In genomic region chr15:93744191-93744945, GRCm38 (mm10) we compare ENCODE assay signal across 12 mouse cellular contexts.
DNase-seq lines count a peak whose midpoint lies in the region; ATAC-seq lines count a peak whose summit lies in the region.
"Had no signal": no experiment of that assay in that cellular context is flagged by ENCODE, and none has a peak within 500 bp of the region (broad histone marks: within the 10 kb centered on the region; RNA-seq: fewer than 3 reads in every experiment).

No protein-coding gene starts in this region.

- no peaks in the 10 kb centered on the region for H3K27me3 ChIP-seq in hindbrain, embryonic 10.5 days (ENCODE audit: insufficient read depth, poor library complexity, severe bottlenecking)
- no peaks in the 10 kb centered on the region for H3K27me3 ChIP-seq in hindbrain, embryonic 16.5 days (replicated peaks; ENCODE audit: control insufficient read depth, insufficient read depth, low read length)
- H3K27me3 ChIP-seq in liver, embryonic 12.5 days (replicated peaks): no peaks in the 10 kb centered on the region
- no peaks in the 10 kb centered on the region for H3K27me3 ChIP-seq in forebrain, embryonic 12.5 days
- H3K27me3 ChIP-seq: neural tube, embryonic 12.5 days had no signal

- 73% methylated on average over 12 of the region's 12 CpGs for WGBS in hindbrain, embryonic 10.5 days
- WGBS in hindbrain, embryonic 16.5 days: 68% methylated on average over 12 of the region's 12 CpGs
- WGBS in liver, embryonic 12.5 days (ENCODE audit: insufficient replicate concordance): 13% methylated on average over 12 of the region's 12 CpGs
- WGBS in forebrain, embryonic 12.5 days: 81% methylated on average over 12 of the region's 12 CpGs

- no peak overlapping the region for H3K27ac ChIP-seq in hindbrain, embryonic 10.5 days
- H3K27ac ChIP-seq in hindbrain, embryonic 16.5 days (ENCODE audit: low read depth, low read length): no peak overlapping the region
- H3K27ac ChIP-seq in liver, embryonic 12.5 days: no peak overlapping the region
- H3K27ac ChIP-seq in forebrain, embryonic 12.5 days: no peak overlapping the region
- H3K27ac ChIP-seq: neural tube, embryonic 12.5 days had no signal

- 0 out of 2 replicates have a peak, but pooled peaks cover 4% of the 10 kb centered on the region for H3K9me3 ChIP-seq in hindbrain, embryonic 10.5 days
- H3K9me3 ChIP-seq in hindbrain, embryonic 16.5 days (ENCODE audit: control insufficient read depth, low read length): no peaks in the 10 kb centered on the region
- H3K9me3 ChIP-seq in liver, embryonic 12.5 days (replicated peaks): no peaks in the 10 kb centered on the region
- H3K9me3 ChIP-seq in forebrain, embryonic 12.5 days: no peaks in the 10 kb centered on the region

- no peak for ATAC-seq in hindbrain, embryonic 16.5 days
- peak; percentile 97 for ATAC-seq in common myeloid progenitor, adult 5-6 weeks (replicated peaks; ENCODE audit: low read depth, poor library complexity, severe bottlenecking)
- peak; percentile 77 for ATAC-seq in liver, embryonic 12.5 days
- ATAC-seq in forebrain, embryonic 12.5 days (ENCODE audit: low FRiP score): no peak

- no peaks in the 10 kb centered on the region for H3K36me3 ChIP-seq in hindbrain, embryonic 10.5 days
- H3K36me3 ChIP-seq in hindbrain, embryonic 16.5 days (ENCODE audit: control insufficient read depth, insufficient read depth, low read length): no peaks in the 10 kb centered on the region
- no peaks in the 10 kb centered on the region for H3K36me3 ChIP-seq in liver, embryonic 12.5 days
- H3K36me3 ChIP-seq in forebrain, embryonic 12.5 days (replicated peaks): no peaks in the 10 kb centered on the region
- H3K36me3 ChIP-seq: neural tube, embryonic 12.5 days had no signal

- no peak overlapping the region for H3K4me3 ChIP-seq in hindbrain, embryonic 10.5 days
- H3K4me3 ChIP-seq in hindbrain, embryonic 16.5 days (ENCODE audit: low read length): no peak overlapping the region
- H3K4me3 ChIP-seq in liver, embryonic 12.5 days: no peak overlapping the region
- H3K4me3 ChIP-seq in forebrain, embryonic 12.5 days (replicated peaks): no peak overlapping the region
- H3K4me3 ChIP-seq: neural tube, embryonic 12.5 days had no signal

- H3K4me2 ChIP-seq in hindbrain, embryonic 16.5 days (ENCODE audit: low read length): no peak overlapping the region
- H3K4me2 ChIP-seq in liver, embryonic 12.5 days: no peak overlapping the region
- no peak overlapping the region for H3K4me2 ChIP-seq in forebrain, embryonic 12.5 days
- H3K4me2 ChIP-seq: neural tube, embryonic 12.5 days had no signal

- H3K9ac ChIP-seq in hindbrain, embryonic 16.5 days (ENCODE audit: low read depth, low read length): no peak overlapping the region
- no peak overlapping the region for H3K9ac ChIP-seq in liver, embryonic 12.5 days
- H3K9ac ChIP-seq in forebrain, embryonic 12.5 days: no peak overlapping the region
- H3K9ac ChIP-seq: neural tube, embryonic 12.5 days had no signal

- DNase-seq in hindbrain, embryonic 10.5 days (ENCODE audit: low spot score): peak; percentile 5
- peak; percentile 24 for DNase-seq in 3134 (ENCODE audit: extremely low read depth, insufficient read length, low spot score)
- no peak for DNase-seq in spleen, postnatal 10 days (ENCODE audit: low spot score in 2 of 2)
- no peak for DNase-seq in urinary bladder, adult 18-20 months (ENCODE audit: low spot score in 2 of 2)
- DNase-seq: adrenal gland, postnatal 25 days; cerebellum, adult 8-10 months; right cerebral cortex, postnatal 25 days had no signal

- peaks cover 4% of the 10 kb centered on the region; the same call in 1 of the 2 replicates for H3K4me1 ChIP-seq in hindbrain, embryonic 10.5 days (replicated peaks)
- no peaks in the 10 kb centered on the region for H3K4me1 ChIP-seq in hindbrain, embryonic 16.5 days (ENCODE audit: control insufficient read depth, insufficient read depth, low read depth, low read length)
- peaks cover 13% of the 10 kb centered on the region for H3K4me1 ChIP-seq in liver, embryonic 12.5 days
- no peaks in the 10 kb centered on the region for H3K4me1 ChIP-seq in forebrain, embryonic 12.5 days
- H3K4me1 ChIP-seq: neural tube, embryonic 12.5 days had no signal

Comparison
In these comparisons a context has a peak if more than half of its experiments do, and no peak if none do; other contexts are left out.
1. DNase-seq: peak in hindbrain, embryonic 10.5 days (single experiment) and 3134 (single experiment); none in spleen, postnatal 10 days (0 of 2) and urinary bladder, adult 18-20 months (0 of 2).
2. ATAC-seq: peak in common myeloid progenitor, adult 5-6 weeks (single experiment) and liver, embryonic 12.5 days (single experiment); none in hindbrain, embryonic 16.5 days (single experiment) and forebrain, embryonic 12.5 days (single experiment).